Mouse (Mus musculus): ENCODE data around the gene Kcna4. TPM values are rescaled to one million over a fixed set of nuclear protein-coding genes. Genes with fewer than 3 reads are reported as not detected.

Gene Kcna4
- polyA plus RNA-seq (2015; fragmentation: Nextera tagmentation; extraction: Ambion mirVana), result 9.6 and 10.1 TPM in 2 replicates

DNA sequence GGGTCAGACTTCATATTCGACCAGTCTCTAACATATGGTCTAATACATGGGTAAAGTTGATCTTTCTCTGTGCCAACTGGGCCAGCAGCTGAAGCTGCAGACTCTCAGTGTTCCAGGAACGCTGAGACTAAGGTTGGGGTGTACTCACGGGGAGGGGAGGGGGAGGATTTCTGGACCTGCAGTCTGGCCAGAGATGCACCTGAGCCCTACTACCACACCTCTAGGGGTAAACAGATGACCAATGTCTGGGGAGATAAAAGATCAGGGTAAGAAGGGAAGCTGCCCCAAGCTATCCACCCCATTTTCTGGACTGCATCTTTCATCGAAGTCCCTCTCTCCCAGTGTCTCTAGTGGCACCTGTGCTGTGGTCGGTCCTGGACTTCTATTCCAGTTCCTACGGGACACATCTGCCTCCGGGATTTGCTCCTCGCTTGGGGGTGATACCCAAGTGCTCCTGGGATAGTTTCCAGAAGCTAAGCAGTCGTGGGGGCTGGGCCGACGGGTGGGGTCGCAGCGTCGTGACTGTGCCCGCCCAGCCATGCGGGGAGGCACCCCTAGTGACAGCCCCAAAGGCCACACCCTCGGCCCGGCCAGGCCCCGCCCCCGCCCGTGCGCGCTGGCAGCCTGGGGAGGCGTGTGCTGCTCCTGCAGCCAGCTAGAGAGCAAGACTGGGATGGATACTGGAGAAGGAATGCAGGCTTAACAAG, at the start of gene Kcna4:
Gene Kcna4, plus strand, starts transcription at position 650 of the 707 bp plus-strand sequence.
- ATAC-seq (ENCODE audit: low FRiP score, low read depth), result peak; percentile 96
- H3K4me1 ChIP-seq (replicated peaks), result no peaks in the 10 kb centered on the region; the same call in 1 of the 2 replicates
- peak within 1 kb of the TSS; percentile 63 for H3K4me3 ChIP-seq
- no peaks in the 10 kb centered on the region for H3K9me3 ChIP-seq
- H3K27me3 ChIP-seq, result no peaks in the 10 kb centered on the region
- H3K9ac ChIP-seq, result peak within 1 kb of the TSS; percentile 75
- peak within 1 kb of the TSS; percentile 79 for H3K27ac ChIP-seq (replicated peaks)
- WGBS, result 6% methylated on average over 23 of the region's 24 CpGs
- H3K36me3 ChIP-seq, result peaks cover 4% of the 10 kb centered on the region
- H3K4me2 ChIP-seq, result peak within 1 kb of the TSS; percentile 59

DNA sequence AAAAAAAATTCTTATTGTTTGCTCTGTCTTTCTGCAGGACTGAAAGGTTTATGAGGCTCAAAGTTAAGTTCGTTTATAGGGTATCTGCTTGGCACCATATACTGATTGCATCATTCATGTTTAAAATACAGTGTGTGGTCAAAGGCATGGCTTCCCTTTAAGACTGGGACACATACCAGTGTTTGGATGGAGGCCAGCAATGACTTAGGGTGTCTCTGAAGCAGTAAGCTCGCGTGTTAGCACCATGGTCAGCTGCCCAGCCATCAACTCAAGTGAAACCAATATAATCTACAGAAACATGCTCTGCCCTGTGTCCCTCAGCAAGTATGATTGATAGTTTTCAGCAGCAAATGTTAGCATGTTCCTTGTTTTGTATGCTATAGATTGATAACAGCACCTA, 32.3 kb upstream of the Kcna4 start:
- ATAC-seq (ENCODE audit: low FRiP score, low read depth), result no peak
- WGBS, result 82% methylated on average over 3 of the region's 3 CpGs
- Histone ChIP-seq H3K4me2 (no peak overlapping the region), H3K27ac (replicated peaks) (no peak overlapping the region), H3K36me3 (no peaks in the 10 kb centered on the region), H3K9ac (no peak overlapping the region), H3K4me1 (replicated peaks) (no peaks in the 10 kb centered on the region), H3K9me3 (no peaks in the 10 kb centered on the region), H3K4me3 (no peak overlapping the region), H3K27me3 (no peaks in the 10 kb centered on the region)

DNA sequence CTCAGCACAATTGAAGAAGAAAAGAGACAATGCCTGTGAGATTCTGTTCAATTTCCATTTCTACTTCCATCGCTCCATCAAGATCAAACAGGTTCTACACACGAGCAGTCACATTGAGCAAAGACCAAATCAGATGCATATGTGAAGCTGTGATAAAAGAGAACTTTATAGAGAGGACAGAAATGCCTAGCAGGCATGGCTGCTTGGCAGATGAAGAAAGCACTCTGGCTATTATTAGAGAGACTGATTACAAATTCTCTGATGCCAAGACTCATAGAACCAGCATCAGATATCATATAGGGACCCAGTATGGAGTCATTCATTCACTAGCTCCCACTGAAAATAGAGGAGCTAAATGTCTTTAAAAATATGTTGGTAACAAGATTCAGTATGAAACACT, 24.2 kb upstream of the Kcna4 start:
- no peaks in the 10 kb centered on the region for H3K4me1 ChIP-seq (replicated peaks)
- H3K27me3 ChIP-seq, result no peaks in the 10 kb centered on the region
- no peak overlapping the region for H3K9ac ChIP-seq
- no peak overlapping the region for H3K4me3 ChIP-seq
- H3K27ac ChIP-seq (replicated peaks), result no peak overlapping the region
- no peak for ATAC-seq (ENCODE audit: low FRiP score, low read depth)
- WGBS, result 61% methylated on average over 2 of the region's 2 CpGs
- H3K36me3 ChIP-seq, result no peaks in the 10 kb centered on the region
- H3K4me2 ChIP-seq, result no peak overlapping the region
- H3K9me3 ChIP-seq, result no peaks in the 10 kb centered on the region

DNA sequence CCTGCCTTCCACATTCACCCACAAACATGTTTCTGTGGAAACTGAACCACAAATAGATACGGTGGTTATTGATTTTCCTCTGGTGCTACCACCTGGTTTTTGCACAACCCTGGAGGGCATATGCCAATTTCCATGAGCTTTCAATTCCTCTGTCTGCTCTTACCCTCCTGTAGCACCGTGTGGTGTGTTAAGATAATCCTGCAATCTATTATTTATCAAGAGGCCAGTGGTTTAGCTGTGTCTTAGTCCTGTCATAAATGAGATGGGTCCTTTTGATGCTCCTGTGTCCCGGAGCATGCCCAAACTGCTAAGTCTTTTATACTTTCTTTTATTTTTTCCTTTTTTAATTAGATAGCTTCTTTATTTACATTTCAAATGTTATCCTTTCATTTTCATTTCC, 20.4 kb upstream of the Kcna4 start:
- no peak for ATAC-seq (ENCODE audit: low FRiP score, low read depth)
- no peaks in the 10 kb centered on the region for H3K27me3 ChIP-seq
- WGBS, result 77% methylated on average over 3 of the region's 3 CpGs
- H3K36me3 ChIP-seq, result no peaks in the 10 kb centered on the region
- H3K4me2 ChIP-seq, result no peak overlapping the region
- no peaks in the 10 kb centered on the region for H3K4me1 ChIP-seq (replicated peaks)
- no peak overlapping the region for H3K27ac ChIP-seq (replicated peaks)
- H3K9ac ChIP-seq, result no peak overlapping the region
- no peaks in the 10 kb centered on the region for H3K9me3 ChIP-seq
- H3K4me3 ChIP-seq, result no peak overlapping the region

DNA sequence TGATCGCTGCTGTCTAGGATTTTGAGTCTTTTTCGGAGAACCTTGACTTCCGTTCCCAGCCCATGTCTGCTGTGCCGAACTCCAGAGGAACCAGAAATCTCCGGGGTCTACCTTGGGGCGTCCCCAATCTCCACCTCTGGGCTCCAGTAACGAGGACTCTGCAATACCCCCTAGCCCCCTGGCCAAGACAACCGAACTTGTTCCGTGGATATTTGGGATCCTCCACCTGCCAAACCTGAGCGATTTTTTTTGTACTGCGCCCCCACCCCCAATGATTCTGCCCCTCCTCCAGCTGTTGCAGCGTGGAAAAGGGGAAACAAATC, 219 bp downstream of the Kcna4 start:
- no peaks in the 10 kb centered on the region for H3K27me3 ChIP-seq
- WGBS, result 0% methylated on average over 12 of the region's 12 CpGs
- H3K9ac ChIP-seq, result peak overlapping the region; percentile 75
- no peaks in the 10 kb centered on the region; the same call in 1 of the 2 replicates for H3K4me1 ChIP-seq (replicated peaks)
- peak overlapping the region; percentile 63 for H3K4me3 ChIP-seq
- peak; percentile 85; the same call in 1 of the 2 replicates for ATAC-seq (ENCODE audit: low FRiP score, low read depth)
- H3K9me3 ChIP-seq, result no peaks in the 10 kb centered on the region
- peak overlapping the region; percentile 59 for H3K4me2 ChIP-seq
- peaks cover 6% of the 10 kb centered on the region for H3K36me3 ChIP-seq
- H3K27ac ChIP-seq (replicated peaks), result peak overlapping the region; percentile 79

DNA sequence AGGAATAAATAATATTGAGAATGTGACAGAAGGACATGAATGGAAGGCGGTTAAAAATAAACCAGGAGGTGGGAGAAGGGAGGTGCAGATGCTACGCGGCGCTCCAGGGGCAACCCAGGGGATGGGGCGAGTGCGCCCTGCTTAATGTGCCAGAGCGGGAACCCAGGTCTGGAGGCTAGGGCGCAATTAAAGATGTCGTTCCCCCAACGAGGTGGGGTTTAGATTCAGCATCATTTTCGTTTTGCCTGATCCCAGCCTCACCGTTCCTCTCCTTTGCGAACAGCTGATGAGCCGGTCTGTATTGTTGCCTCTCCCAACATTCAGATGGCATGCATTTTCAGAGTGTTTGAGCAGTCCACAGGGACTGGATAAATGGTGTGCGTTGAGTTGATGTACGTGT, 703 bp downstream of the Kcna4 start:
- H3K4me1 ChIP-seq (replicated peaks), result peaks cover 1% of the 10 kb centered on the region; the same call in 1 of the 2 replicates
- H3K9ac ChIP-seq, result peak overlapping the region; percentile 75
- H3K9me3 ChIP-seq, result no peaks in the 10 kb centered on the region
- H3K4me3 ChIP-seq, result peak overlapping the region; percentile 63
- peak overlapping the region; percentile 79 for H3K27ac ChIP-seq (replicated peaks)
- peak; percentile 47 for ATAC-seq (ENCODE audit: low FRiP score, low read depth)
- peaks cover 11% of the 10 kb centered on the region for H3K36me3 ChIP-seq
- WGBS, result under 1% methylated on average over 16 of the region's 16 CpGs
- no peaks in the 10 kb centered on the region for H3K27me3 ChIP-seq
- peak overlapping the region; percentile 59 for H3K4me2 ChIP-seq

DNA sequence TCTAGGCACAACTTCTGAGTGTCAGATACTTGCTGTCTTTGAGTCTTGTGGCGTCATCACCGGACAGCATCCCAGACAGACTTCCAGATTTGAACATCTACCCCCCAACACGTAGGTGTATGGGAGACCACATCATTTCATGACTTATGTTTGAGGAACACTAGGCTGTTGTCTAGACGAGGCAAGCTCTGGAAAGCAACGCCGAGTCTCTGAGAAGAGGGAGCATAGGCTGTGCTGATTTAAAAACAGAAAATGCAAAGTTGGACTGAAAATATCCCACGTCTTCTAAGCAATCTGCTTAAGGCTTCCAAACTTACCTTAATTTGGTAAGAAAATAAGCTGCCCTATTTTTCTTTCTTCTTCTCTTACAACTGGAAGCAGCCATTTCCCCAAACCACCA, 4.1 kb downstream of the Kcna4 start:
- no peak overlapping the region for H3K27ac ChIP-seq (replicated peaks)
- ATAC-seq (ENCODE audit: low FRiP score, low read depth), result no peak
- 95% methylated on average over 7 of the region's 7 CpGs for WGBS

DNA sequence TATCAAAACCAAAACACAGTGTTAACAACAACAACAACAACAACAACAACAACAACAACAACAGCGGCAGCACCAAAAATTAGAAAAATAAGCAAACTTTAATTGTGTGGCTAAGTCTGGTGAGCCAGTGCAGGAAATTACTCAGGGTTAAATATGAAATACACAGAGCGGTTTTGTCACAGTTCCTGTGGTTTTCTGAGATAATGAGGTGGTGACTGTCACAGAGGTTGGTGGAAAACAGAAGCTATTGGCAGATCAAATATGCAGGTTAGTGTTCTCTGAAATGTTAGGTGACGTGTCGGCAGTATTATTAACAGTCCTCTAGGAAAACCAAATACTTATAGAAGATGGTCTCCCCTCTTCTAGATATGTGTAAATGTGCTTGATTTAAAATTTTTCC, 11.4 kb downstream of the Kcna4 start:
- Histone ChIP-seq H3K4me1 (replicated peaks) (0 out of 2 replicates have a peak, but pooled peaks cover 3% of the 10 kb centered on the region), H3K9me3 (no peaks in the 10 kb centered on the region), H3K27ac (replicated peaks) (no peak overlapping the region), H3K27me3 (no peaks in the 10 kb centered on the region), H3K36me3 (no peaks in the 10 kb centered on the region), H3K4me2 (no peak overlapping the region), H3K9ac (no peak overlapping the region), H3K4me3 (no peak overlapping the region)
- ATAC-seq (ENCODE audit: low FRiP score, low read depth), result no peak
- WGBS, result 90% methylated on average over 4 of the region's 4 CpGs

More for the DNA sequence above, 4.1 kb downstream of the Kcna4 start:
- Histone ChIP-seq H3K4me2 (no peak overlapping the region), H3K4me1 (replicated peaks) (peaks cover 6% of the 10 kb centered on the region; the same call in 1 of the 2 replicates), H3K4me3 (no peak overlapping the region), H3K9me3 (no peaks in the 10 kb centered on the region), H3K9ac (no peak overlapping the region), H3K36me3 (peaks cover 13% of the 10 kb centered on the region), H3K27me3 (no peaks in the 10 kb centered on the region)

DNA sequence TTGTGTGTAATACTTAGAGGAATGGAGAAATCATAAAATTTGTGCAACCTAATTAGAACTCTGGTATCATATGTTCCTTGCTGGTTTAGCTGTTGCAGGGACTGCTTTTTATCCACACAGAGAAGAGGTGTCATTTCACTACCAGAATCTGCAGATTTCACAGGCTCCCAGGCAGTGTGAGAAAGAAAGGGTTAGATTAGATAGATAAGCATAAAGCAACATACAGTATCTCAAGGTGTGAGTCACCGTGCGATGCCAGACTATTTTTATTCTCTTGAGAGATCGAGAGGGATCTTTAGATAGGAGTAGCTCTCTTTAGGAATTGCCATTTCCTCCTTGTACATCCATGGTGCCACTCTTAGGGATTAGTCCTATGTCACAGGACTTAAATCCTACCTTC, 14.3 kb downstream of the Kcna4 start:
- H3K9me3 ChIP-seq, result no peaks in the 10 kb centered on the region
- H3K9ac ChIP-seq, result no peak overlapping the region
- H3K4me1 ChIP-seq (replicated peaks), result 0 out of 2 replicates have a peak, but pooled peaks cover 3% of the 10 kb centered on the region
- no peak overlapping the region for H3K27ac ChIP-seq (replicated peaks)
- 83% methylated on average over 3 of the region's 3 CpGs for WGBS
- no peaks in the 10 kb centered on the region for H3K36me3 ChIP-seq
- H3K4me2 ChIP-seq, result no peak overlapping the region
- no peak for ATAC-seq (ENCODE audit: low FRiP score, low read depth)
- H3K27me3 ChIP-seq, result no peaks in the 10 kb centered on the region
- no peak overlapping the region for H3K4me3 ChIP-seq

DNA sequence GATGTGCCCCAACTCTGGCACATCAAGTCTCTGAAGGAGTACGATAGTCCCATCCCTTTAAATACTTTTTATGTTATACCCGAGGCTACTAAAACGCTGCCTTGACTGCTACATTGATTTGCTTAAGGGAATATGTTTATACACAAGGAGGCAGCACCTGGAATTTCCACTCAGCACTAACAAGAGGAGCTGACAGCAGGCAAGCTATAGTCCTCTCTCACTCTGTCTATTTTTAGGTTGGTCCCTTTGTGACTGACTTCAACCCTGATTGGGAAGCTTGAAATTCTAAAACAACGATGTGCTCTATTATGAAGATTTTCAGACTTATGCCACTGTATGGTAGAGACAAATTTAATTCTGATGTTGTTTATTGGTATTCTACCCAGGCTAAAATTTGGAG, 15.6 kb downstream of the Kcna4 start:
- no peak overlapping the region for H3K4me3 ChIP-seq
- no peak overlapping the region for H3K9ac ChIP-seq
- no peak for ATAC-seq (ENCODE audit: low FRiP score, low read depth)
- no peak overlapping the region for H3K27ac ChIP-seq (replicated peaks)
- H3K4me1 ChIP-seq (replicated peaks), result 0 out of 2 replicates have a peak, but pooled peaks cover 3% of the 10 kb centered on the region
- no peaks in the 10 kb centered on the region for H3K36me3 ChIP-seq
- no peak overlapping the region for H3K4me2 ChIP-seq
- WGBS, result 63% methylated on average over 4 of the region's 4 CpGs
- H3K27me3 ChIP-seq, result no peaks in the 10 kb centered on the region
- no peaks in the 10 kb centered on the region for H3K9me3 ChIP-seq

DNA sequence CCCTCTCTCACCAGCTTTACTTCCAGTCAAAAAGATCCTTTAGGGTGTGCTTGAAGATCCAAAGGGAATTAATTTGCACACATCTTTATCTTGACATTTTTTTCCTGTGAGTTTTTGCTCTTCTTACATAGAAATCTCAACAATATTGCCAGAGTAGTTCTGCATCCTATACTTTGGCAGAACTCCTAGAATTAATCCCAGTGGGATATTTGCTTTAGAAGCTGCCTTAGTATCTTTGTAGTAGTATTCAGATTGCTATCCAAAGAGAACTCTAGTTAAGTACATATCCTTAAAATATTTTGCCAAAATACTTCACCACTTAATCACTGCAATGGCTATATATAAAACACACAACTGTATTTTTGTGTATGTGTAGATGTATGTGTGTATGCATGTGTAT, 28.2 kb downstream of the Kcna4 start:
- no peaks in the 10 kb centered on the region for H3K27me3 ChIP-seq
- no peak overlapping the region for H3K27ac ChIP-seq (replicated peaks)

DNA sequence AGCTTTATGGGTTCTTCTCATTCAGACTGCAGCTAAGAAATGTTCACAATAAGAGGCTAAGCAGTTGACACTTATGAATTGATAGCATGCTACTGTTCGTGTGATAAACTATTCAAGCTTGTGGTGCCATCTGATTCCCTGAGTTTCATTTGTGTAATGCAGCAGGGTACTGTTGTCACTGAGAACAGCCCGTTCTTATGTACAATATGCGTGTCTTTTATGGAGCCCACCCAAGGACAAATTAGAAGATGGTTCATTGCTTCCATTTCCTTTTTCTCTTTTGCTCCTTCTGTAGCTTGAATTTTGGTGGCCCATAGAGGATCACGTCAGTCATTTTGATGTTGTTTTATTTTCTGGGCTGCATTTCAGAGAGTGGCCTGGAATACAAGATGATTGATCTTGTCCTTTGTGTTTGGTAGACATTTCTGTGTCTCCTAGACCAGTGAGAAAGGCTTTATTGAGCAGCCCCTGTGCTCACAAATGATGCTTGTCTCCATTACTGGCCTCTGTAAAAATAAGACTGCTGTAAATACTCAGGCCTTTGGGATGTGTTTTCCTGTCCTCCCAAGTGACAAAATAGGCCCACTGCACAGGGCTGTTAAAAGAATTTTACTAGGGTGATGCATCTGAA, 31.3 kb downstream of the Kcna4 start:
- no peaks in the 10 kb centered on the region for H3K27me3 ChIP-seq

More for the DNA sequence above, 28.2 kb downstream of the Kcna4 start:
- Histone ChIP-seq H3K9me3 (no peaks in the 10 kb centered on the region), H3K36me3 (no peaks in the 10 kb centered on the region), H3K4me2 (no peak overlapping the region), H3K4me1 (replicated peaks) (no peaks in the 10 kb centered on the region), H3K4me3 (no peak overlapping the region), H3K9ac (no peak overlapping the region)
- no peak for ATAC-seq (ENCODE audit: low FRiP score, low read depth)

More for the DNA sequence above, 31.3 kb downstream of the Kcna4 start:
- no peaks in the 10 kb centered on the region for H3K36me3 ChIP-seq
- H3K9me3 ChIP-seq, result no peaks in the 10 kb centered on the region
- H3K4me1 ChIP-seq (replicated peaks), result no peaks in the 10 kb centered on the region
- no peak overlapping the region for H3K27ac ChIP-seq (replicated peaks)
- 15% methylated on average over 4 of the region's 4 CpGs for WGBS
- no peak overlapping the region for H3K4me3 ChIP-seq
- peak; percentile 75 for ATAC-seq (ENCODE audit: low FRiP score, low read depth)
- H3K9ac ChIP-seq, result no peak overlapping the region
- no peak overlapping the region for H3K4me2 ChIP-seq
